Mouse (Mus musculus): Measurements from ENCODE around the gene 3110082J24Rik.

The 3110082J24Rik gene

DNA sequence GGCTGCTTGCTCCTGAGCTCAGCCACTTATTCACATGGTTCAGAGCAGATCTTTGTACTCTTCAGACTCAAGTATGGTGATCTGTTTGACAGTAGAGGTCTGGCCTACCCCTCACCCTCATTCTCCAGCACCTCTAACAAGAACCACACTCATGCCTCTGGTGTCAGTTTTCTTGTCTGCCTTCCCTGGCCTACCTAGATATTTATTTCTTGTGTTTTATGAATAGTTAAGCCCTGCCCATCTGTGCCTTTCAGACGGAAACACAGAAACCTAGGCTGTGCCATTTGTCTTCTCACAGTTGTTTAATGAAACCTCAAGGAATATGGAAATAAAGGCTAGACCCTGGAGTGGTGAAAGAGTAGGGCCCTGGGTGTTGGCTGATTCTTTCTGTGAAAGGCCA is 12.1 kb upstream of the 3110082J24Rik start:
- no peak for DNase-seq (ENCODE audit: low read depth, low spot score)

DNA sequence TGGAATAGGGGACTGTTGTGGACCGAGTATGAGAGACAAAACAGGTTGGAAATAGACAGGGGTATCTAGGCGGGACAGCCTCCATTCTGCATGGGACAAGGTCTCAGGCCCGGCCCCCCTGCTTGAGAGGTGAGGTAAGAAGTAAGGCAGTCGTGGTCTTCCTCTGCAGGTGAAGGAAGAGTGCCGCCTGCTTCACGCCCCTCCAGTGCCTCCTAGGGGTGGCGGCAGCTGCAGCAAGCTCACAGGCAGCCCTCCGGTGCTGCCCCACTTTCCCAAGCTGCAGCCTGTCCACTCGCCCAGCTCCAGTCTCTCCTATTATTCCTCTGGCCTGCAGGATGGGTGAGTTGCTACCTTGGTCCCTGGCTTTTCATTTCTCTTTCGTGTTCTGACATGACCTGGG is 9.8 kb upstream of the 3110082J24Rik start:
- DNase-seq (ENCODE audit: low read depth, low spot score): no peak

DNA sequence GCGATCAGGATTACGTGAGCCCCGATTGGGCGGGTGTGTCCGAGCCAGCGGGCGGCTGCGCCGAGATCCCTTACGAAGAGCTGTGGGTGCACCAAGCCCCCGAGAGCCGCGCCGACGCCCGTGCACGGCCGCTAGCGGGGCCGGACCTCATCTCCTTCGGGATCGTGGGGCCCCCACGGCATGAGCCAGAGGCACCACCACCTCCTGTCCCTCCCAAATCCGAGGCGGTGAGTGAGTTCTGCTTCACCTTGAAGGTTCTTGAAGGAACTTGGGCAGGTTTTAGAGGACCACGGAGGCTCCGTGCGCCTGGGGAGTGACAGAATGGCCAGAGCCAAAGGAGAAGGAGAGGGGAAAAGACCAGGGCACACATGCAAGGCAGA is 8.9 kb upstream of the 3110082J24Rik start:
- no peak for DNase-seq (ENCODE audit: low read depth, low spot score)

DNA sequence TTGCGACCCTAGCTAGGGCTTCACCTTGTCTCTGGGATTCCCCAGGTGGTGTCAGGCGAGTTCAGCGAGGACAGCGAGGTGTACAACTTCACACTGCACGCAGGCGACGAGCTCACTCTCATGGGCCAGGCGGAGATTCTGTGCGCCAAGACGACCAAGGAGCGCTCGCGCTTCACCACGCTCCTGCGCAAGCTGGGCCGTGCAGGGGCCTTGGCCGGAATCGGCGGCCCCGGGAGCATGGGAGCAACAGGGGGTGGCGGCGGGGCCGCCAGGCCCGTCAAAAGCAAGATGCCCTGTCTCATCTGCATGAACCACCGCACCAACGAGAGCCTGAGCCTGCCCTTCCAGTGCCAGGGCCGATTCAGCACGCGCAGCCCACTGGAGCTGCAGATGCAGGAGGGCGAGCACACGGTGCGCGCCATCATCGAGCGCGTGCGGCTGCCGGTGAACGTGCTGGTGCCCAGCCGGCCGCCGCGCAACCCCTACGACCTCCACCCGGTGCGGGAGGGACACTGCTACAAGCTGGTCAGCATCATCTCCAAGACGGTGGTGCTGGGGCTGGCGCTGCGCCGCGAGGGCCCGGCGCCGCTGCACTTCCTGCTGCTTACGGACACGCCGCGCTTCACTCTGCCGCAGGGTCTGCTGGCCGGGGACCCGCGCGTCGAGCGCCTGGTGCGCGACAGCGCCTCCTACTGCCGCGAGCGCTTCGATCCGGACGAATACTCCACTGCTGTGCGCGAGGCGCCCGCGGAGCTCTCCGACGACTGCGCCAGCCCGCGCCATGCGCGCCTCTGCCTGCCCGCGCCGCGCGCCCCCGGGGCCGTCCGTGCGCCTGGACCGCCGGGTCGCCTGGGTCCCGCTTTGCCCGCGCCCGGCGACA is 8.2 kb upstream of the 3110082J24Rik start:
- DNase-seq (ENCODE audit: low read depth, low spot score): peak; percentile 77

DNA sequence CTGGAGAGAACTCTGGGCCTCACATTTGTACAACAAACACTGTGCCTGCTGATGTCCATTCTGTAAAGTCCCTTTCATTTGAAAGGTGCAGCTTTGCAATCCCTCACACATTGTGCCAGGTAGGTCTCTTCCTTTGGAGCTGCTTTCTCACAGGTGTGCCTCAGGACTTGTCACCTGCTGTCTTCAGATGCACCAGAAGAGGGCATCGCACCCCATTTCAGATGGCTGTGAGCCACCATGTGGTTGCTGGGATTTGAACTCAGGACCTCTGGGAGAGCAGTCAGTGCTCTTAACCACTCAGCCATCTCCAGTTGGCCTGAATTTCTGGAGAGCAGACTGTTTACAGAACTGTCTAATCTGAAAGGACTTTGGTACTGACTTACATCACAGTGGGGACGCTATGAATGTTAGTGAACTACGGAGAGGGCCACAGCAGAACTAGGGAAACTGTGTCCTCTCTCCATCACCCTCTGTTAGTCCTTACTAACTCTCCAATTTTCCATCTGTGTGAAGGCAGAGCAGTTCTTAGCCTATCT is 6.7 kb upstream of the 3110082J24Rik start:
- DNase-seq (ENCODE audit: low read depth, low spot score): no peak

DNA sequence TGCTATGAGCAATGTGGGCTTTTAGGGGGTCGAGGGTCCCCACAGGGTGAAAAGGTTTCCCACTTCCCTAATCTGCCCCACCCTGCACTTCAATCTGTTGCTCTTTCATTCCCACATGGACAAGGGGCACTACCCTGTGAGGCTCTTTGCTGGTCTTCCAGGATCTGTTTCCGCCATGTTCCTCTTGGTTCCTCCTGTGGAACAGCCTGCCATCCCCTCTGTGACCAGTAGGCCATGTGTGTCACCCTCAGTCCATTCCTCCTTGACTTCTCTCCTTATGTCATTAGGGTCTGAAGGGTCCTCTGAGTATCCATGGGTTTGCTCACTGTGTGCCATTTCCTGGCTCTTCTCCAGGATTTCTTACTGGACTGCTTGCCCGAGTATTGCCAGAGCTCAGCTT is 5.9 kb upstream of the 3110082J24Rik start:
- no peak for DNase-seq (ENCODE audit: low read depth, low spot score)

DNA sequence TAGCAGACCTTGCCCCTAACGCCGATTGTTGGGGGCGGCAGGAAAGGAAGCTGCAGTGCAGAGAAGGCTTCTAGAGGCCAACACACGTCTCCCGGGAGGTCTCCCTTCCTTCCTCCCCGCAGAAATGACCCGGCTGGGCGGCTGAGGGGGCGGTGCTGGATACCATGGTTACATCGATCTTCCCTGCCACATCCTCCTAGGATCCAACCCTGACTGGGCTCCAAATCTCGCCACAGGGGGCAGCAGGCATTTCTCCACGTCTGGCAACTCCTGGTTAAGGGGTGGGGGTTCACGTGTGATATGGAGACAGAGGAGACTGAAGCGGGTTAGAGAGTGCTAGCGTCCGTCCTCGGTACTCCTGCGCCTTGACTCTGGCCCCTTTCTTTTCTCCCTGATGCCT is 5.2 kb upstream of the 3110082J24Rik start:
- no peak for DNase-seq (ENCODE audit: low read depth, low spot score)

DNA sequence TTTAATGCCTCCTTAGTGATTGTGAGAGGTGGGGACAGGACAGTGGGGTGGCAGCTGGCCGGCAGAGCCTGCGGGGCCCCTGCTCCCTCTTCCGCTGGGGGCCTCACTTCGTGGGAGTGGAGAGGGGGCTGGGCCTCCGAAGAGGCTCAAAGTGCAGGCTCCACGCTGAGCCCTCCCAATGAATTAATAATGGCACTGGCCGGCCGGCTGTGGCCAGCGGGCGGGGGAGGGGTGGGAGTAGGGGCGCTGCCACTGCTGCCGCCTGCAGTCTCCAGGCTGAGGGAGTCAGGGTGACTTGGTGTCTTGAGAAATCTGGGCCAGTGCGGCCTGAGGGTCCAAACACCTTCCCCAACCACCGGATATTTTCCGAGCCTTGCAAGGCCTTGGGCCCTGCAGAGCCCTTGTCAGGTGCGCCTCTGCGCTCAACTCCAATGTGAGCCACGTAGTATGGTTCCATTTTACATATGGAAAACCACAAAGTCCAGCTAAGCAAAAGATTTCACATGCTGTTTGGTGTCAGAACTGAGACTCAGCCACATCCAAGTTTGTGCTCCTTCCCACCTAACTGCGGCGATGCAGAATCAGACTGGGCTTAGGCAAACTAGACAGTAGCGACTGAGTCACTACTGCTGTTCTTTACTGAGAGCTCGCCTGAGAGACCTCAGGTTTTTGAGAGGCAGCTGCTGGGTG is 4.6 kb upstream of the 3110082J24Rik start:
- DNase-seq (ENCODE audit: low read depth, low spot score): no peak

DNA sequence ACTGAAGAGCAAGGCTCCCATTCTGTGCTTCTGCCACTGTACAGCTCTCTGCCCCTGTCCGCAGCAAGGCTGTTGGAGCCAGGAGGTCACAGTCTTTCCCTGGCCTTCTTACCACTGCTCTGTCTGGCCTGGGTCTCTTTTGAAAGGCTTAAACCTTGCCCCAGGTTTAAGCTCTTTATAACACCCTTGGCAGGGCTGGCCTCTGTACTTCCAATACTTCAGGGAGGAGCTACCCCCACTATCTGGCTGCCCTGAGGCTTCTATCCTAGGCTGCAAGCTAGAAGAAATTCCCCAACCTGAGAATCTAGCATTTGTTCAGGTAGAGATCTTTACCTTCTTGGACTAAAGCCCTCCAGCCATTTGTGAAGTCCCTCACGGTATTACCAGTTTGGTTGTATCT is 4.0 kb upstream of the 3110082J24Rik start:
- DNase-seq (ENCODE audit: low read depth, low spot score): no peak

DNA sequence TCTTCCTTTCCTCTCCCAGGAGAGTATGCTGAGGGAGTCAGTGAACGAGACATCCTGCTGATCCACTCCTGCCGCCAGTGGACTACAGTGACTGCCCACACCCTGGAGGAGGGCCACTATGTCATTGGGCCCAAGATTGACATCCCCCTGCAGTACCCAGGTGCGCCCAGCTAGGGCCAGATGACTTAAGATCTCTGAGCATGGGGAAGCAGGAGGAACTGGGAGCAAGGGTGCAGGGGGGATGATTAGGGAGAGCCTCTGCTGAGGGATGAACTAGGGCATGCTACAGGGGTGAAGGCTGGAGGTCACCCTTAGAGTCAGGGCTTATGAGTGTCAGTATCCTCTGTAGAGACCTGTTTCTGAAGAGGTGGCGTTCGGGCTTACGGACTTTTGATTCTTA is 2.3 kb upstream of the 3110082J24Rik start:
- no peak for DNase-seq (ENCODE audit: low read depth, low spot score)

DNA sequence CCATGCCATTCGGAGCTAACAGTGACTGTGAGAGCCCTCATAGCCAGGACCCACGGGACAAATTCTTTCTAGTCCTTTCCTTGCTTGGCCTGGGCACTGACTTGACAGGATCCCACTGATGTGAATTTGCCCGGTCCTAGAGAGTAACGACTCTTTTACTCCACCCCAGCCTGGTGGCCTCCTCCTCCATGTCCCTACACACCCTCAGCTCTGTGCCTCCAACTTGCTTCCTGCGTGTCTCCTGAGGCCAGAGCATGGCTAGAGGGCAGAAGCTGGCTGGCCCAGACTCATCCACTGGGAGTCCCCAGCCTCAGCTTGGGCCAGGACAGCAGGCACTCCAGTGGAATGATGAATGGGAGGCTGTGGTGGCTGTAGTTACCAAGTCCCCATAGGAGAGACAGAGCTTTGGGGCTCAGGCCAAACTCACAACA is 1.7 kb upstream of the 3110082J24Rik start:
- no peak for DNase-seq (ENCODE audit: low read depth, low spot score)

DNA sequence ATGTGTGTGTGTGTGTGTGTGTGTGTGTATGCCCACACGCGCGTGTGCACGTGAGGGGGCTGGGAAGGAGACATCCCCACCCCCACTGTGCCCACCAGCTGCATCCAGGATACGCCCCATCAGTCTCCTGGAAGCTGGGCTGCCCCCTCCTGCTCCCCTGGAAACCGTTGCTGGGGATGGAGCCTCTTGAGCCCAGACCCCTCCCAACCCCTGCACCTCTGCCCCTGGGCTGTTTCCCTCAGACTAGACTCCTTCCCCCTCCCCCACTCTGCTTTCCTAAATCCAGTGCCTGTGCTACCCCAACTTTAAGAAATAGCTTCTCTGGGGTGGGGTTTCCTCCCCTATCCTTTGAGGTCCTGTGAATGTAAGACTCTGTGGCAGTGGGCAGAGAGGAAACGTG is 1.3 kb upstream of the 3110082J24Rik start:
- DNase-seq (ENCODE audit: low read depth, low spot score): no peak

DNA sequence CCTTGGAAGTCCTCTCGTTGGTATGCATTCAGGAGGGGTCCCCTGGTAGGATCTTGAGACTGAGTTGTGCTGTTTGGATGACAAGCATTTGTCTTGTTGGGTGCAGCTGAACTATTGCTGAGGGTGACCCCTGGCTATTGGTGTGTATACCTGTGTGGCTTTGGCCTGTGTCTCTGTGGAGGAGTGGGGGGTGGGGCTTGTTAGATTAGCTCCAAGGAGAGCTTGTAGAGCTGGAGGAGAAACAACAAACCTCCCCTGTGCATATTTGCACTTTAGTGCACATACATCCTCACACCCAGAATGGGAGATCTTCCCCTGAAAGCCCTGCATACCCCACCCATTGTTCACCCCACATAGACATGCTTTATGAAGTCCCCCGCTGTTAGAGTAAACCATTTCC is 870 bp upstream of the 3110082J24Rik start:
- DNase-seq (ENCODE audit: low read depth, low spot score): no peak

DNA sequence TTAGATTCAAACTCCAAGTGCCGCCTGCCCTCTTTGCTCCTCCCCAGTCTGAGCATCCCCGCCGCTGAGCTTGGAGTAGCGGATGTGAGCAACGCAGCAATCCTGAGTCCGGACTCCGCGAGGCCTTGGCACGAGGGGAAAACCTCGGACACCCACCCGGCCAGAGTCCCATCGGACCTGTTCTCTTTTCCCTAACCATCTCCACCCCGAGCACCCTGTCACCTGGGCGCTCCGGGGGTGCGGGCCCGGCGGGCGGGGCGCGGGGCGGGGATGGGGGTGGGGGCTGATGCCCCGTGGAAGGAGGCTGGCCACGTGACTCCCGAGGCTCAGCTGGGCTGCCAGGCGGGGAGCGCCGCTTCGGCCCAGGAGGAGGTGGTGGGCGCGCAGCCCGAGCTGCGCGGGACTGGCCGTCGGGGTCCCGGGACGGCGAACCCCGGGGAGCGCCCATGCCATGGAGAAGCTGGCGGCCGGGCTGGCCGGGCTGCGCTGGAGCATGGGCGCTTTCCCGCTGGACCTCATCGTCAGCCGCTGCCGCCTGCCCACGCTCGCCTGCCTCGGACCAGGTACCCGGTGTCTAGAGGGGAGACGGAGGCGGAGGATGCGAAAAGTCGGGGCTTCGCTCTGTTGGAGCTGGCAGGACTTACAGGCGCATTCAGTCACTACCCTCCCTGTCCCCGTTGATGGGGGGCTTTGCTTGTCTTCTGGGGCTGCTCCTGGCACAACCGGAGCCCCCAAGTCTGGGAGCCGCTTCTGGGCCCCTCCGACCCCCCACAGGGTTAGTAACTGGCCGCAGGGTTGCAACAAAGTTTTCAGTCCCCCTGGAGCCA is 832 bp downstream of the 3110082J24Rik start, which contains the start of gene Garem2:
Gene Garem2, plus strand, starts transcription at position 321 of the 827 bp plus-strand sequence.
- no peak for DNase-seq (ENCODE audit: low read depth, low spot score)

DNA sequence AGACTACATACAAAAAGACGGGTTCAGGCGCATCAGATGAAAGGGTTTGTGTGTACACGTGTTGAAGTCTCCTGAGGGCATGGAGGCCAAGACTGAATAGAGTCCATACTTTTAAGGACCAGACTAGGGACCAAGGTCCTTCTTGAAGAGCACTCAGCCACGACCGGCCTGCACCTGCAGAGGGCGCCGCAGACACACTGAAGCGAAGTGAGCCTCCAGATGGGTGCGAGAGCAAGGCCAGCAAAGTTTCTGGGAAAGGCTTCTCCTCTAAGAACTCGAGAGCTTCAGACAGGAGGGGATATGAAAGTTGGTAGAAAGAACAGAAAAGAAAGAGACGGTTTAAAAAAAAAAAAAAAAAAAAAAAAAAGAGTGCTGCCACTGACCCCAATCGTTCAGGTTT is 1.5 kb downstream of the 3110082J24Rik start:
- DNase-seq (ENCODE audit: low read depth, low spot score): no peak

DNA sequence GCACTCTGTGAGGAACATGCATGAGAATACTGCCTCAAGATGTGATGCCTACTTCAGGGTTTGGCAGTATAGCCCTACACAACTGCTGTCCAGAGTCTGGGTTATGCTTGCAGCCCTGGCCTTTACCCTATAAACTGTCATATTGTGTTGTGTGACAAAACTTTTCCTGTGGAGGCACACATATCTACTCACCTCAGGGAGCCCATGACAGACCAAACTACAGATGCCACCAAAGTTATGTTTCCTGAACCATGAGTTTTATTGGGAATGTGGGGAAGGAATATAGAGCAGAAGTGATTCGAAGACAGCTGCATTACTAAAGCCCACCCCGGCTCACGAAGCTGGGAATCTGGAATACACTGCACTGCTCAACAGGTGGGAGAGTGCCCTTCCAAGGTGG is 2.5 kb downstream of the 3110082J24Rik start:
- no peak for DNase-seq (ENCODE audit: low read depth, low spot score)

DNA sequence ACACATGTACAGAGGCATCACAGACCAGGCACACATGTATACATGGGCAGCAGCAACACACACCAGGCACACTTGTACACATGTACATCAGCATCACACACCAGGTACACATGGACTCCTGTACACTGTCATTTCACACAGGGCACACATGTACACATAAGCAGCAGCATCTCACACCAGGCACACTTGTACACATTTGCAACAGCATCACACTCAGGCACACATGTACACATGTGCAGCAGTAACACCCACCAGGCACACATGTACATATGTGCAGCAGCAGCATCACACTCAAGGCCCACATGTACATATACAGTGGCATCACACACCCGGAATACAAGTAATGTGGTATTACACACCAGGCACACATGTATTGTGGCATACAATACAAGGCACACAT is 7.6 kb downstream of the 3110082J24Rik start:
- no peak for DNase-seq (ENCODE audit: low read depth, low spot score)

DNA sequence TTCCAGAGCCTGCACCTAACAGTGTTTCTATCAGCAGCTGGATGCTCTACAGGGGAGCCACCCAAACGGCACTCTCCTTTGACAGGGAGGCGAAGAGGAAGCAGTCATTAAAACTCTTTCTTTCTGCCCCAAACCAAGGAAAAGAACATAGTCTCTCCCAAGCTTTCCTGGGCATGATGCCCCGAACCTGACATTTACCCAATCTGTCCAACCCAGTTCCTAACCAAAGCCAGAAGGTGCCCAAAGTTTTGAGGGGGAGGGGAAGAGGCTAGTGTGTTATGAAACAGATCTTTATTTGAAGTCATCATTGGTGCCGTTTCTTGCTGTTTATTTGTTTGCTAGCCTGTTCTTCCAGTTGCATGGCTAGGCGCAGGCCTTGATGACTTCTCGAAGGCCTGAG is 10.2 kb downstream of the 3110082J24Rik start:
- DNase-seq (ENCODE audit: low read depth, low spot score): no peak

DNA sequence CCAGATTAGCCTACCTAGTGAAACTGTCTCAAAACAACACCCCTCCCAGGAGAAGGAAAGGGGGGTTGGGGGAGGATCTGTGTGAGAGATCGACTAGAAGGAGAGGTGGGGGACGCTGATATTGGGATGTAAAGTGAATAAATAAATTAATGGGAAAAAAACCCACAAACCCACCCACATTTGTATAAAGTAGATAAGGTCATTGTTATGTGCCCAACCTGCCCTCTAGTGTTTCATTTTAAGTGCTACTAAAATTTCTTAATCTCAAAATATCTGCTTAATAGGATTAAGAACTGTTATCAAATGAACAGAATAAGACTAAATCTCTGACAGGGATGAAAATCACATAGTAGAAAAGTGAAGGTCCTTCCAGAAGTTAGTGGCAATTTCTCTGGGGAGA is 11.5 kb downstream of the 3110082J24Rik start:
- DNase-seq (ENCODE audit: low read depth, low spot score): no peak

DNA sequence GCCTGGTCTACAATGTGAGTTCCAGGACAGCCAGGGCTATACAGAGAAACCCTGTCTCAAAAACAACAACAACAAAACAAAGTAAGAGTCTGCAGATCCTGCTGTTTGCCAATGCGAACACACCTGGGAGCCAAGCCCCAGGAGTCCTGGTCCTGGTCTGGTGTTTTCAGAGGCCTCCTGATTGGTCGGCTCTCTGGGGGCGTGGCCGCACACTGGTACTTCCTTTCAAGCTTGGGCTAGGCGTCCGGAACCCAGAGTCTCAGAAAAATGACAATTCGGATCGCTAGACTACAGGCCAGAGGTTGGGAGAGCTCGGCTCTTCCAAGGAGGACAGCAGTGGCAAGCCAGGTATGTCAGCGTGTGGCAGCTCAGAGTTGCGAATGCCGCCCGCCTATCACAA is 13.2 kb downstream of the 3110082J24Rik start:
- DNase-seq (ENCODE audit: low read depth, low spot score): no peak

DNA sequence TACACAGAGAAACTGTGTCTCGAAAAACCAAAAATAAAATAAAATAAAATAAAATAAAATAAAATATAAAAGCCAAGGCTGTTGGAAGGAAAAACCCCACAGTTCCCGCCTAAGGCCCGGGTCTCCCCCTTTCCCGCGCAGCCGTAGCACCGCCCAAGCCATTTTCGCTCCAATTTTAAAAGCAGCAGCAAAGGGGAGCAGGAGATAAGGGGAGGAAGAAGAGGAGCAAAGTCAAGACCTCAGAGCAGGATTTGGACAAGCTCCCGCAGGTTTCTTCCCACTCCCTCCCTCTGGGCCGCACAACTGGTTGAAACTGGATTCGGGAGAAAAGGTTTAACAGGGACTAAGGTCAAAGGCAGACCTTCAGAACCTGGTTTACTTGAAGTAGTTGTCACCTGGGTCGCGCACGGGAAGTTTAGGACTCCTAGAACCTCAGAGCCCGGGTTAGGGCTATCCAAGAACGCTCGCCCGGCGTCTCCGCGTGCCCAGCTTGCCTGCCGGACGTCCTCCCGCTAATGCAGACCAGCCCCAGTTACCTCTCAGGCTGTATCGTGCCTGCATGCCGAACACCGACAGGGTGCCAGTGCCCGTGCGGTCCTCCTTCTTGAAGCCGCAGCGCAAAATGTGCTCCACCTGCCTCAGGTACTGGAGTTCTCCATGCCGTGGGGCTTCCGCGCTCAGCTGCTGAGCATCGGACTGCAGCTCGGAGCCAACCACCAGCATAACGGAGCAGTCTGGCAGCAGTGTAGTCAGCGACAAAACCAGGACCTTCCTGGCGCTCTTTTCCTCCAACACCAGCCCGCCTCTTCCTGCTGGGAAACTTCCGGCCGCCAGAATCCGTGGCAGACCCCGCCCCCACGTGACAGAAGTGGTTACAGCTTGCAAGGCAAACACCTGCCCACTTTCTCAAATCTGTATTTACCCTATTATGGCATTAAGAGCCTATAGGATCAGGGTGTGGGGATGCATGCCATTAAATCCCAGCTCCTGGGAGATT is 32.8 kb downstream of the 3110082J24Rik start, which contains the start of gene Tyms:
Gene Tyms, minus strand, starts transcription at position 793 of the 997 bp plus-strand sequence.
- DNase-seq (ENCODE audit: low read depth, low spot score): peak; percentile 72

All from retina, postnatal 7 days (tissue).